ENCODE assay signal across 8 mouse cellular contexts in the genomic region with DNA sequence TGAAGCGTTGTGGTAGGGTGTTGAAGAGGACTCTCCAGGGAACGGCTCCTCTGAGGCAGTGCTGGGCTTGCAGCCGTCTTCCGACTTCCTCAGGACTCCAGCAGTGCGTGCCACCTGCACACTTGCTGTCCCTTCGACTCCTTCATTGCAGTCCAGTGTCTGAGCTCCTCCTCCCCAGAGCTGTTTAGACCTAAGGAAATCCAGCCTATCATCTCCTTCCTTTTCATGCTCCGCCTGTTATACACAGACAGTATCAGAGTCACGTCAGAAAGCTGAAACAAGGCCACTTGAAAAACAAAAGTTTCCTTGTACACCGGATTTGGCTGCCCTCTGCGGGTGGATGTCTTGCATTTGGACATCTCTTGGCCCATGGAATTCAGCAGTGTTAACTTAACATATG. TPM values are rescaled to one million over a fixed set of nuclear protein-coding genes. Genes with fewer than 3 reads are reported as not detected.
A peak's percentile ranks its signal among the peaks of the same experiment; 100 is the strongest.
DNase-seq lines count a peak whose midpoint lies in the region; ATAC-seq lines count a peak whose summit lies in the region.
"Had no signal": no experiment of that assay in that cellular context is flagged by ENCODE, and none has a peak within 500 bp of the region (broad histone marks: within the 10 kb centered on the region; RNA-seq: fewer than 3 reads in every experiment).

No protein-coding gene starts in this region.

- 59% methylated on average over 10 of the region's 10 CpGs for WGBS in embryonic facial prominence, embryonic 14.5 days
- 35% methylated on average over 10 of the region's 10 CpGs for WGBS in lung, embryonic 16.5 days
- WGBS in hindbrain, embryonic 11.5 days, result 72% methylated on average over 10 of the region's 10 CpGs
- WGBS in midbrain, embryonic 15.5 days, result 60% methylated on average over 10 of the region's 10 CpGs

- H3K36me3 ChIP-seq in embryonic facial prominence, embryonic 14.5 days (ENCODE audit: control insufficient read depth, insufficient read depth, low read length), result no peaks in the 10 kb centered on the region
- no peaks in the 10 kb centered on the region for H3K36me3 ChIP-seq in lung, embryonic 16.5 days (ENCODE audit: control insufficient read depth, insufficient read depth, low read length)
- H3K36me3 ChIP-seq in hindbrain, embryonic 11.5 days (ENCODE audit: control insufficient read depth, insufficient read depth, low read length), result no peaks in the 10 kb centered on the region
- H3K36me3 ChIP-seq in midbrain, embryonic 15.5 days (replicated peaks), result peaks cover 12% of the 10 kb centered on the region

- H3K4me1 ChIP-seq in embryonic facial prominence, embryonic 14.5 days (ENCODE audit: control insufficient read depth, insufficient read depth, low read length), result no peaks in the 10 kb centered on the region
- H3K4me1 ChIP-seq in lung, embryonic 16.5 days (replicated peaks; ENCODE audit: control insufficient read depth, insufficient read depth, low read length), result no peaks in the 10 kb centered on the region
- no peaks in the 10 kb centered on the region for H3K4me1 ChIP-seq in hindbrain, embryonic 11.5 days (replicated peaks; ENCODE audit: control insufficient read depth, insufficient read depth, low read length)
- H3K4me1 ChIP-seq in midbrain, embryonic 15.5 days, result no peaks in the 10 kb centered on the region
- H3K4me1 ChIP-seq: neural tube, embryonic 13.5 days had no signal

- H3K4me3 ChIP-seq in embryonic facial prominence, embryonic 14.5 days (ENCODE audit: low read depth, low read length), result no peak overlapping the region
- no peak overlapping the region for H3K4me3 ChIP-seq in lung, embryonic 16.5 days (ENCODE audit: low read length)
- no peak overlapping the region for H3K4me3 ChIP-seq in hindbrain, embryonic 11.5 days (ENCODE audit: low read depth, low read length)
- H3K4me3 ChIP-seq in midbrain, embryonic 15.5 days, result no peak overlapping the region
- H3K4me3 ChIP-seq: neural tube, embryonic 13.5 days had no signal

- no peaks in the 10 kb centered on the region for H3K27me3 ChIP-seq in embryonic facial prominence, embryonic 14.5 days (replicated peaks; ENCODE audit: control insufficient read depth, insufficient read depth, low read length)
- H3K27me3 ChIP-seq in lung, embryonic 16.5 days (ENCODE audit: control insufficient read depth, insufficient read depth, low read depth, low read length), result no peaks in the 10 kb centered on the region
- no peaks in the 10 kb centered on the region for H3K27me3 ChIP-seq in hindbrain, embryonic 11.5 days (ENCODE audit: control insufficient read depth, insufficient read depth, low read length)
- H3K27me3 ChIP-seq in midbrain, embryonic 15.5 days (replicated peaks), result no peaks in the 10 kb centered on the region
- H3K27me3 ChIP-seq: neural tube, embryonic 13.5 days had no signal

- no peak overlapping the region for H3K9ac ChIP-seq in embryonic facial prominence, embryonic 14.5 days (ENCODE audit: low read depth, low read length)
- H3K9ac ChIP-seq in lung, embryonic 16.5 days (ENCODE audit: low read length), result peak overlapping the region; percentile 28; the same call in 1 of the 2 replicates
- H3K9ac ChIP-seq in hindbrain, embryonic 11.5 days (ENCODE audit: low read depth, low read length), result no peak overlapping the region
- H3K9ac ChIP-seq in midbrain, embryonic 15.5 days, result no peak overlapping the region
- H3K9ac ChIP-seq: neural tube, embryonic 13.5 days had no signal

- no peaks in the 10 kb centered on the region for H3K9me3 ChIP-seq in embryonic facial prominence, embryonic 14.5 days (ENCODE audit: control insufficient read depth, low read length)
- no peaks in the 10 kb centered on the region for H3K9me3 ChIP-seq in lung, embryonic 16.5 days (ENCODE audit: control insufficient read depth, low read length)
- H3K9me3 ChIP-seq in hindbrain, embryonic 11.5 days (ENCODE audit: control insufficient read depth, low read length), result no peaks in the 10 kb centered on the region
- no peaks in the 10 kb centered on the region for H3K9me3 ChIP-seq in midbrain, embryonic 15.5 days
- H3K9me3 ChIP-seq: neural tube, embryonic 13.5 days had no signal

- ATAC-seq in embryonic facial prominence, embryonic 14.5 days (ENCODE audit: low read depth), result no peak
- peak; percentile 86 for ATAC-seq in lung, embryonic 16.5 days (ENCODE audit: low read depth)
- ATAC-seq in hindbrain, embryonic 11.5 days (ENCODE audit: low FRiP score), result no peak
- ATAC-seq in midbrain, embryonic 15.5 days (replicated peaks), result no peak

- no peak overlapping the region for H3K4me2 ChIP-seq in embryonic facial prominence, embryonic 14.5 days (ENCODE audit: low read depth, low read length)
- peak overlapping the region; percentile 43 for H3K4me2 ChIP-seq in lung, embryonic 16.5 days (ENCODE audit: low read depth, low read length)
- H3K4me2 ChIP-seq in hindbrain, embryonic 11.5 days (replicated peaks; ENCODE audit: low read depth, low read length), result no peak overlapping the region
- H3K4me2 ChIP-seq in midbrain, embryonic 15.5 days, result no peak overlapping the region
- H3K4me2 ChIP-seq: neural tube, embryonic 13.5 days had no signal

- DNase-seq in kidney, postnatal 10 days, result peak; percentile 36
- DNase-seq in kidney, postnatal 25 days, result no peak
- peak; percentile 31 for DNase-seq in brain, adult 2 months (ENCODE audit: low read depth, low spot score)
- DNase-seq in embryonic facial prominence, embryonic 14.5 days (ENCODE audit: low spot score), result peak; percentile 43
- no peak for DNase-seq in hindbrain, embryonic 11.5 days (ENCODE audit: low spot score)

- no peak overlapping the region for H3K27ac ChIP-seq in embryonic facial prominence, embryonic 14.5 days (replicated peaks; ENCODE audit: low read depth, low read length)
- no peak overlapping the region for H3K27ac ChIP-seq in lung, embryonic 16.5 days (ENCODE audit: low read length)
- H3K27ac ChIP-seq in hindbrain, embryonic 11.5 days (ENCODE audit: low read depth, low read length), result no peak overlapping the region
- no peak overlapping the region for H3K27ac ChIP-seq in midbrain, embryonic 15.5 days
- H3K27ac ChIP-seq: neural tube, embryonic 13.5 days had no signal

RNA-seq across cellular contexts. Expression of a gene that starts 41.7 kb away (rescaled TPM):
- 49.7 and 61.7 TPM in 2 replicates for polyA plus RNA-seq in embryonic facial prominence, embryonic 14.5 days (2014; fragmentation: Nextera tagmentation; extraction: Ambion mirVana)
- polyA plus RNA-seq in lung, embryonic 16.5 days (2015; fragmentation: Nextera tagmentation; extraction: Ambion mirVana), result 6.1 and 9.4 TPM in 2 replicates
- polyA plus RNA-seq in hindbrain, embryonic 11.5 days (2014; fragmentation: Nextera tagmentation; extraction: Ambion mirVana), result 21.3 and 24.8 TPM in 2 replicates
- 30.4 and 30.7 TPM in 2 replicates for polyA plus RNA-seq in midbrain, embryonic 15.5 days (2015; fragmentation: Nextera tagmentation; extraction: Ambion mirVana)

Comparison
In these comparisons a context has a peak if more than half of its experiments do, and no peak if none do; other contexts are left out.
1. DNase-seq: peak in kidney, postnatal 10 days (single experiment), brain, adult 2 months (single experiment) and embryonic facial prominence, embryonic 14.5 days (single experiment); none in kidney, postnatal 25 days (0 of 2) and hindbrain, embryonic 11.5 days (single experiment).